Mouse (Mus musculus) lung, postnatal 0 days (tissue): ENCODE data around the gene Rer1.

Experiments
- CTCF ChIP-seq: IDR thresholded peaks from 2 replicates; pipeline ENCODE4 v1.5.1; 2016; ENCODE audit warnings: antibody characterized with exemption, mild to moderate bottlenecking
- EP300 ChIP-seq: IDR thresholded peaks from 2 replicates; pipeline ENCODE4 v1.6.1; 2016; ENCODE audit warnings: antibody characterized with exemption, mild to moderate bottlenecking, control low read depth

DNA sequence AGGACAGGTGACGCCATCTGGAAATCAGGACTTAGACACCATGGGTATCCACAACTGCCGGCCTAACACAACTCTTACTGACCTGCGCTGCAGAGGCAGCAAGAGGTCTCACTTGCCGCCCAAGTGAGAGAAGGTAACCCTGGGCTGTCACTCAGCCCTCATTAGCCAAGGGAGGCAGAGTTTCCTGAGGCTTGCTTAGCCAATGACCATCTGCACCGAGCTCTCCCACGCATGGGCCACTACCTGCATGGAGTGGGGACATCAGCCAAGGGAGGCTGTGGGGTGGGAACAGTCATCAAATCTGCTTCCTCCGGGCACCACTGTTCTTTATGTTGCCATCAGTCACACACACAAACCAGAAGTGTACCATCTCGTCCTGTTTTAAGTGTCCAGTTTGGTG, 9.8 kb upstream of the Rer1 start:
- TF ChIP-seq CTCF = no peak
- no peak for TF ChIP-seq EP300
